Comparison of ENCODE assay signal across 8 mouse cellular contexts in genomic region chr1:150391931-150392637, GRCm38 (mm10). TPM values are rescaled to one million over a fixed set of nuclear protein-coding genes. Genes with fewer than 3 reads are reported as not detected.
A peak's percentile ranks its signal among the peaks of the same experiment; 100 is the strongest.
DNase-seq lines count a peak whose midpoint lies in the region; ATAC-seq and TF ChIP-seq lines count a peak whose summit lies in the region.

No protein-coding gene starts in this region.

- H3K27me3 ChIP-seq in kidney, adult 2 months (replicated peaks; ENCODE audit: control insufficient read depth, insufficient read depth, low read length): no peaks in the 10 kb centered on the region

- peak overlapping the region; percentile 85 for H3K4me3 ChIP-seq in kidney, adult 2 months (ENCODE audit: insufficient read depth, low read depth, low read length)
- peak overlapping the region; percentile 71 for H3K4me3 ChIP-seq in bone marrow, adult 2 months (replicated peaks; ENCODE audit: control insufficient read depth, low read depth, low read length)

- TF ChIP-seq POLR2A in kidney, adult 2 months (IDR thresholded peaks at IDR 0.05; ENCODE audit: low read depth, low read length): no peak
- no peak for TF ChIP-seq POLR2A in bone marrow, adult 2 months (IDR thresholded peaks at IDR 0.05; ENCODE audit: borderline replicate concordance, control insufficient read depth, low read depth, low read length)

- peaks cover 1% of the 10 kb centered on the region; the same call in 1 of the 2 replicates for H3K36me3 ChIP-seq in kidney, adult 2 months (ENCODE audit: control insufficient read depth, insufficient read depth, low read length)

- peak overlapping the region; percentile 54 for H3K27ac ChIP-seq in kidney, adult 2 months (ENCODE audit: insufficient read depth, low read depth, low read length)
- H3K27ac ChIP-seq in bone marrow, adult 2 months (ENCODE audit: control insufficient read depth, insufficient read depth, low read depth, low read length, poor library complexity): peak overlapping the region; percentile 89

- H3K4me1 ChIP-seq in kidney, adult 2 months (ENCODE audit: control insufficient read depth, insufficient read depth, low read length): no peaks in the 10 kb centered on the region; the same call in 1 of the 2 replicates
- no peaks in the 10 kb centered on the region; the same call in 1 of the 2 replicates for H3K4me1 ChIP-seq in bone marrow, adult 2 months (ENCODE audit: control insufficient read depth, insufficient read depth, low read length)

- no peak for DNase-seq in kidney, adult 2 months
- no peak for DNase-seq in kidney, adult 9 months
- DNase-seq in adrenal gland, adult 18-20 months (ENCODE audit: low spot score in 2 of 2): no peak
- no peak for DNase-seq in right cerebral cortex, adult 2 months (ENCODE audit: low spot score in 2 of 2)
- DNase-seq in spleen, postnatal 4 days (ENCODE audit: low spot score in 2 of 2): no peak

- no peak for TF ChIP-seq CTCF in kidney, adult 2 months (conservative IDR thresholded peaks at IDR 0.05; ENCODE audit: insufficient read depth, insufficient read length, low read depth, low read length)
- no peak for TF ChIP-seq CTCF in bone marrow, adult 2 months (IDR thresholded peaks at IDR 0.05; ENCODE audit: control insufficient read depth, insufficient read depth, low read length)

- peak; percentile 0; the same call in 1 of the 2 replicates for ATAC-seq in granulocyte monocyte progenitor cell, adult 5-6 weeks (replicated peaks; ENCODE audit: poor library complexity, severe bottlenecking)
- ATAC-seq in megakaryocyte, adult 5-6 weeks (ENCODE audit: poor library complexity, severe bottlenecking): peak; percentile 5

- WGBS in kidney, adult 2 months: 8% methylated on average over 11 of the region's 11 CpGs
- WGBS in bone marrow, adult 2 months: 8% methylated on average over 11 of the region's 11 CpGs

RNA-seq across cellular contexts. Expression of gene Tpr, which starts 0.6 kb away (rescaled TPM):
- 44.6 and 50.3 TPM in 2 replicates for polyA plus RNA-seq in kidney, adult 2 months (2012; rRNA removed)
- polyA plus RNA-seq in bone marrow, adult 2 months (2011; ENCODE audit: insufficient read depth, insufficient read length, low replicate concordance, missing spikeins): 83.5 and 144 TPM in 2 replicates
- total RNA-seq in granulocyte monocyte progenitor cell, adult 5-6 weeks (2014; fragmentation: Nextera tagmentation): 309 and 365 TPM in 2 replicates
- total RNA-seq in granulocyte monocyte progenitor cell, adult 5-6 weeks (2017): 380 and 483 TPM in 2 replicates
- total RNA-seq in megakaryocyte, adult 5-6 weeks (2015): 312 and 339 TPM in 2 replicates
- total RNA-seq in megakaryocyte, adult 5-6 weeks (2017): 398 and 424 TPM in 2 replicates
- 100 to 1,000 TPM in 1 of 2 experiments, 10 to 100 TPM in 1; 98.1 to 111 TPM for total RNA-seq in adrenal gland, adult 18-20 months (2021)

RNA-seq across cellular contexts. Expression of gene Odr4, which starts 0.8 kb away (rescaled TPM):
- polyA plus RNA-seq in kidney, adult 2 months (2012; rRNA removed): 7.7 and 11.2 TPM in 2 replicates
- 10.3 and 19.3 TPM in 2 replicates for polyA plus RNA-seq in bone marrow, adult 2 months (2011; ENCODE audit: insufficient read depth, insufficient read length, low replicate concordance, missing spikeins)
- 23.2 and 34.8 TPM in 2 replicates for total RNA-seq in granulocyte monocyte progenitor cell, adult 5-6 weeks (2014; fragmentation: Nextera tagmentation)
- total RNA-seq in granulocyte monocyte progenitor cell, adult 5-6 weeks (2017): 96.9 and 113 TPM in 2 replicates
- total RNA-seq in megakaryocyte, adult 5-6 weeks (2015): 26.4 and 38.2 TPM in 2 replicates
- total RNA-seq in megakaryocyte, adult 5-6 weeks (2017): 68.0 and 68.1 TPM in 2 replicates
- total RNA-seq in adrenal gland, adult 18-20 months (2021): 10 to 100 TPM; 41.9 to 46.0 TPM
